In the genomic region with DNA sequence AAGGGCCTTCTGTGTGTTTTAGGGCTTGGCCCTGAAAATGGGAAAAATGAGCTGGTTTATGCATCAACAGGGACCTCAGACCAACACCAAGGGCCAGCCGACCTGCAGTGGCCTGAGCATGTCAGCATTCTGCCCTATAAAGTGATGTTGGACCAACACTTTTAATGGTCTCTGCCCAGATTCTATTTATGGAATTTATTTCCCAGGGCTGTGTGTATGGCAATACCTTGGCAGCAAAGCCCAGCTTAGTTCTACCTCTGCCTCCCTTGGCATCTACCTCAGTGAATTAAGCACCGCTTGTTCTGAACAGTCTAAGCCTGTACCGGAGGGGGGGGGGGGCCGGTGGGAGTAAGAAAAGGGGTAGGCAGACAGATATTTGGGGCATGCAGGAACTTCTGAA, we compare ENCODE assay signal across 20 mouse cellular contexts.
DNase-seq lines count a peak whose midpoint lies in the region; ATAC-seq lines count a peak whose summit lies in the region.
"Had no signal": no experiment of that assay in that cellular context is flagged by ENCODE, and none has a peak within 500 bp of the region (broad histone marks: within the 10 kb centered on the region; RNA-seq: fewer than 3 reads in every experiment).

No protein-coding gene starts in this region.

- no peaks in the 10 kb centered on the region for H3K9me3 ChIP-seq in heart, embryonic 11.5 days (replicated peaks; ENCODE audit: control insufficient read depth, low read length)
- H3K9me3 ChIP-seq in kidney, embryonic 14.5 days (ENCODE audit: control insufficient read depth, low read length) = no peaks in the 10 kb centered on the region
- H3K9me3 ChIP-seq in heart, embryonic 14.5 days (ENCODE audit: control insufficient read depth, low read length) = no peaks in the 10 kb centered on the region
- no peaks in the 10 kb centered on the region for H3K9me3 ChIP-seq in hindbrain, embryonic 10.5 days
- H3K9me3 ChIP-seq: embryonic facial prominence, embryonic 15.5 days; hindbrain, embryonic 15.5 days had no signal

- H3K36me3 ChIP-seq in heart, embryonic 11.5 days (ENCODE audit: control insufficient read depth, insufficient read depth, low read length) = no peaks in the 10 kb centered on the region
- H3K36me3 ChIP-seq in kidney, embryonic 14.5 days (ENCODE audit: control insufficient read depth, insufficient read depth, low read length) = no peaks in the 10 kb centered on the region
- H3K36me3 ChIP-seq in heart, embryonic 14.5 days (ENCODE audit: control insufficient read depth, insufficient read depth, low read length) = no peaks in the 10 kb centered on the region
- no peaks in the 10 kb centered on the region for H3K36me3 ChIP-seq in hindbrain, embryonic 10.5 days
- H3K36me3 ChIP-seq: embryonic facial prominence, embryonic 15.5 days; hindbrain, embryonic 15.5 days had no signal

- DNase-seq in heart, adult 18-20 months = peak; percentile 50 to 71
- peak; percentile 2 to 50 for DNase-seq in kidney, postnatal 25 days
- DNase-seq in skeletal muscle tissue, adult 2 months (ENCODE audit: low read depth, low spot score) = peak; percentile 40
- no peak for DNase-seq in hindbrain, embryonic 10.5 days (ENCODE audit: low spot score)
- DNase-seq in c-Kit-positive CD71-positive TER-119-positive erythroid progenitor cells, embryonic 14.5 days (ENCODE audit: low spot score) = no peak
- DNase-seq: cerebellum, adult 11 months; embryo, embryonic 11 days; gastrocnemius, postnatal 25 days; liver; lung, adult 18-20 months; thymus, postnatal 14 days had no signal

- H3K4me2 ChIP-seq in heart, embryonic 11.5 days = no peak overlapping the region
- H3K4me2 ChIP-seq in kidney, embryonic 14.5 days (replicated peaks; ENCODE audit: low read depth, low read length) = no peak overlapping the region
- H3K4me2 ChIP-seq in heart, embryonic 14.5 days (ENCODE audit: low read length) = no peak overlapping the region
- H3K4me2 ChIP-seq: embryonic facial prominence, embryonic 15.5 days; hindbrain, embryonic 15.5 days had no signal

- H3K27me3 ChIP-seq in heart, embryonic 11.5 days (ENCODE audit: control insufficient read depth, insufficient read depth, low read length) = no peaks in the 10 kb centered on the region
- H3K27me3 ChIP-seq in kidney, embryonic 14.5 days (ENCODE audit: control insufficient read depth, insufficient read depth, low read length) = no peaks in the 10 kb centered on the region
- no peaks in the 10 kb centered on the region for H3K27me3 ChIP-seq in heart, embryonic 14.5 days (ENCODE audit: control insufficient read depth, insufficient read depth, low read length)
- no peaks in the 10 kb centered on the region for H3K27me3 ChIP-seq in hindbrain, embryonic 10.5 days (ENCODE audit: insufficient read depth, poor library complexity, severe bottlenecking)
- H3K27me3 ChIP-seq: embryonic facial prominence, embryonic 15.5 days; hindbrain, embryonic 15.5 days had no signal

- WGBS in heart, embryonic 11.5 days (ENCODE audit: insufficient replicate concordance) = 84% methylated on average over 4 of the region's 4 CpGs
- WGBS in kidney, embryonic 14.5 days = 86% methylated on average over 4 of the region's 4 CpGs
- WGBS in heart, embryonic 14.5 days = 69% methylated on average over 4 of the region's 4 CpGs
- WGBS in hindbrain, embryonic 10.5 days = 86% methylated on average over 4 of the region's 4 CpGs

- ATAC-seq in heart, embryonic 11.5 days (replicated peaks; ENCODE audit: insufficient number of reproducible peaks, low FRiP score, low TSS enrichment) = no peak
- no peak for ATAC-seq in kidney, embryonic 14.5 days (ENCODE audit: low FRiP score, low TSS enrichment)
- no peak for ATAC-seq in heart, embryonic 14.5 days (ENCODE audit: insufficient number of reproducible peaks, insufficient read depth, low FRiP score, low read depth)
- ATAC-seq: activated CD4-positive, CD25-positive, alpha-beta regulatory T cell, adult 4 months; intestine, embryonic 16.5 days; midbrain, embryonic 16.5 days had no signal

- no peak overlapping the region for H3K27ac ChIP-seq in heart, embryonic 11.5 days (ENCODE audit: low read depth, low read length)
- no peak overlapping the region for H3K27ac ChIP-seq in kidney, embryonic 14.5 days (ENCODE audit: low read depth, low read length)
- peak overlapping the region; percentile 31 to 37; a peak in 3 of 4 replicates for H3K27ac ChIP-seq in heart, embryonic 14.5 days (replicated peaks in 1 of 2; ENCODE audit: control insufficient read depth in 1 of 2, insufficient read depth in 1 of 2, low read depth in 2 of 2, low read length in 2 of 2)
- no peak overlapping the region for H3K27ac ChIP-seq in hindbrain, embryonic 10.5 days
- H3K27ac ChIP-seq: embryonic facial prominence, embryonic 15.5 days; hindbrain, embryonic 15.5 days; stomach, postnatal 0 days had no signal

- H3K9ac ChIP-seq in heart, embryonic 11.5 days (ENCODE audit: low read depth, low read length) = no peak overlapping the region
- H3K9ac ChIP-seq in kidney, embryonic 14.5 days (ENCODE audit: low read depth, low read length) = no peak overlapping the region
- no peak overlapping the region for H3K9ac ChIP-seq in heart, embryonic 14.5 days (ENCODE audit: low read length)
- H3K9ac ChIP-seq: embryonic facial prominence, embryonic 15.5 days; hindbrain, embryonic 15.5 days had no signal

- H3K4me1 ChIP-seq in heart, embryonic 11.5 days (ENCODE audit: control insufficient read depth, insufficient read depth, low read length) = peaks cover 17% of the 10 kb centered on the region
- H3K4me1 ChIP-seq in kidney, embryonic 14.5 days (ENCODE audit: control insufficient read depth, insufficient read depth, low read length) = no peaks in the 10 kb centered on the region
- H3K4me1 ChIP-seq in heart, embryonic 14.5 days (ENCODE audit: control insufficient read depth in 2 of 2, insufficient read depth in 2 of 2, low read length in 2 of 2) = peaks cover 10 to 36% of the 10 kb centered on the region in 2 experiments
- no peaks in the 10 kb centered on the region for H3K4me1 ChIP-seq in hindbrain, embryonic 10.5 days (replicated peaks)
- H3K4me1 ChIP-seq: embryonic facial prominence, embryonic 15.5 days; hindbrain, embryonic 15.5 days had no signal

- no peak overlapping the region for H3K4me3 ChIP-seq in heart, embryonic 11.5 days (ENCODE audit: low read depth, low read length)
- H3K4me3 ChIP-seq in kidney, embryonic 14.5 days (ENCODE audit: low read length) = no peak overlapping the region
- no peak overlapping the region for H3K4me3 ChIP-seq in heart, embryonic 14.5 days (ENCODE audit: control insufficient read depth in 1 of 2, insufficient read depth in 1 of 2, low read depth in 1 of 2, low read length in 2 of 2)
- H3K4me3 ChIP-seq in hindbrain, embryonic 10.5 days = no peak overlapping the region
- H3K4me3 ChIP-seq: embryonic facial prominence, embryonic 15.5 days; hindbrain, embryonic 15.5 days had no signal

Comparison
In these comparisons a context has a peak if more than half of its experiments do, and no peak if none do; other contexts are left out.
1. H3K27ac ChIP-seq: peak in heart, embryonic 14.5 days (2 of 2); none in heart, embryonic 11.5 days (single experiment), kidney, embryonic 14.5 days (single experiment) and hindbrain, embryonic 10.5 days (single experiment).
2. DNase-seq: peak in heart, adult 18-20 months (2 of 2), kidney, postnatal 25 days (2 of 2) and skeletal muscle tissue, adult 2 months (single experiment); none in hindbrain, embryonic 10.5 days (single experiment) and c-Kit-positive CD71-positive TER-119-positive erythroid progenitor cells, embryonic 14.5 days (single experiment).